Mouse (Mus musculus) retina, postnatal 1 day (tissue): ENCODE measurements at regions not wholly inside any gene's neighbourhood (a gene's known extent, or its start where the extent isn't known, plus 50 kb on each side); places are given as distances from the start of the nearest gene placed in this dataset.
A peak's percentile ranks its signal among the peaks of the same experiment; 100 is the strongest.

Source experiments
- DNase-seq: peaks from one replicate; pipeline ENCODE4 v3.0.0-alpha.2; 2012

GRCm38 (mm10) chr8:34485905-34486304 is 374.4 kb upstream of the Gm10131 start:
- DNase-seq = no peak

- DNase-seq = no peak
These were observed 373.8 kb upstream of the Gm10131 start for GRCm38 (mm10) chr8:34485346-34485745.

- DNase-seq = peak; percentile 73
These were observed 373.2 kb upstream of the Gm10131 start for GRCm38 (mm10) chr8:34484551-34485335.

GRCm38 (mm10) chr8:34483212-34483611 is 371.7 kb upstream of the Gm10131 start:
- no peak for DNase-seq

GRCm38 (mm10) chr8:34482676-34483075 is 371.1 kb upstream of the Gm10131 start:
- no peak for DNase-seq

GRCm38 (mm10) chr8:34480496-34480895 is 369.0 kb upstream of the Gm10131 start:
- no peak for DNase-seq

GRCm38 (mm10) chr8:34478891-34479290 is 367.4 kb upstream of the Gm10131 start:
- DNase-seq = no peak

- no peak for DNase-seq
These were observed 366.9 kb upstream of the Gm10131 start for GRCm38 (mm10) chr8:34478465-34478864.

- DNase-seq = no peak
These were observed 364.7 kb upstream of the Gm10131 start for GRCm38 (mm10) chr8:34476146-34476820.

GRCm38 (mm10) chr8:34474593-34474992 is 363.1 kb upstream of the Gm10131 start:
- DNase-seq = no peak

GRCm38 (mm10) chr8:34473769-34474168 is 362.2 kb upstream of the Gm10131 start:
- no peak for DNase-seq

- no peak for DNase-seq
These were observed 361.8 kb upstream of the Gm10131 start for GRCm38 (mm10) chr8:34473301-34473700.

- no peak for DNase-seq
These were observed 361.3 kb upstream of the Gm10131 start for GRCm38 (mm10) chr8:34472846-34473245.

GRCm38 (mm10) chr8:34472434-34472833 is 360.9 kb upstream of the Gm10131 start:
- DNase-seq = no peak

GRCm38 (mm10) chr8:34469091-34469490 is 357.6 kb upstream of the Gm10131 start:
- DNase-seq = no peak

GRCm38 (mm10) chr8:34466786-34467364 is 355.3 kb upstream of the Gm10131 start:
- no peak for DNase-seq

- DNase-seq = no peak
These were observed 353.9 kb upstream of the Gm10131 start for GRCm38 (mm10) chr8:34465398-34465797.

GRCm38 (mm10) chr8:34462262-34462661 is 350.7 kb upstream of the Gm10131 start:
- DNase-seq = no peak

- DNase-seq = no peak
These were observed 346.8 kb upstream of the Gm10131 start for GRCm38 (mm10) chr8:34458300-34458699.

GRCm38 (mm10) chr8:34456543-34456942 is 345.0 kb upstream of the Gm10131 start:
- DNase-seq = no peak

- DNase-seq = no peak
These were observed 343.8 kb upstream of the Gm10131 start for GRCm38 (mm10) chr8:34455376-34455775.

GRCm38 (mm10) chr8:34452811-34453210 is 341.3 kb upstream of the Gm10131 start:
- peak; percentile 76 for DNase-seq

GRCm38 (mm10) chr8:34451211-34452000 is 339.9 kb upstream of the Gm10131 start:
- peak; percentile 53 for DNase-seq
